Mouse (Mus musculus) embryo, embryonic 11 days (tissue): ENCODE results near the gene Efcc1.
"Not testable (repeated sequence)": the region's sequence is repeated elsewhere in the genome, so short reads cannot be mapped to it uniquely, and the experiment has no call there.

Experiments used
- DNase-seq: peaks from one replicate; pipeline ENCODE4 v3.0.0-alpha.2; 2015

Gene Efcc1

GRCm38 (mm10) chr6:87745301-87745700, 14.6 kb downstream of the Efcc1 start:
- DNase-seq, result no peak

- no peak for DNase-seq
Measured at GRCm38 (mm10) chr6:87746059-87746458, 15.4 kb downstream of the Efcc1 start.

GRCm38 (mm10) chr6:87746849-87747248, 16.2 kb downstream of the Efcc1 start:
- DNase-seq, result no peak

GRCm38 (mm10) chr6:87748078-87748477, 17.4 kb downstream of the Efcc1 start:
- no peak for DNase-seq

- DNase-seq, result no peak
Measured at GRCm38 (mm10) chr6:87748531-87748930, 17.9 kb downstream of the Efcc1 start.

GRCm38 (mm10) chr6:87750184-87750910, 19.7 kb downstream of the Efcc1 start:
- DNase-seq, result no peak

GRCm38 (mm10) chr6:87751574-87751973, 20.9 kb downstream of the Efcc1 start:
- DNase-seq, result no peak

GRCm38 (mm10) chr6:87755196-87755595, 24.5 kb downstream of the Efcc1 start:
- no peak for DNase-seq

GRCm38 (mm10) chr6:87756896-87757295, 26.2 kb downstream of the Efcc1 start:
- DNase-seq, result no peak

- DNase-seq, result no peak
Measured at GRCm38 (mm10) chr6:87759404-87759803, 28.7 kb downstream of the Efcc1 start.

- DNase-seq, result no peak
Measured at GRCm38 (mm10) chr6:87759850-87760249, 29.2 kb downstream of the Efcc1 start.

- DNase-seq, result no peak
Measured at GRCm38 (mm10) chr6:87762161-87762560, 31.5 kb downstream of the Efcc1 start.

GRCm38 (mm10) chr6:87763376-87764280, 33.0 kb downstream of the Efcc1 start:
- peak; percentile 39 for DNase-seq

GRCm38 (mm10) chr6:87764296-87764695, 33.6 kb downstream of the Efcc1 start:
- DNase-seq, result not testable (repeated sequence)

- peak; percentile 27 for DNase-seq
Measured at GRCm38 (mm10) chr6:87770626-87771025, 40.0 kb downstream of the Efcc1 start.

GRCm38 (mm10) chr6:87774466-87774865, 43.8 kb downstream of the Efcc1 start:
- no peak for DNase-seq

- DNase-seq, result no peak
Measured at GRCm38 (mm10) chr6:87774909-87775308, 44.2 kb downstream of the Efcc1 start.

GRCm38 (mm10) chr6:87775588-87776245, 45.0 kb downstream of the Efcc1 start:
- no peak for DNase-seq

- no peak for DNase-seq
Measured at GRCm38 (mm10) chr6:87776663-87777062, 46.0 kb downstream of the Efcc1 start.

- DNase-seq, result no peak
Measured at GRCm38 (mm10) chr6:87777842-87778241, 47.2 kb downstream of the Efcc1 start, which contains the start of gene Gp9. Gp9 (plus strand) TSS chr6:87778072.

- DNase-seq, result no peak
Measured at GRCm38 (mm10) chr6:87778294-87779173, 47.9 kb downstream of the Efcc1 start.
